In genomic region chr1:133355469-133355868, GRCm38 (mm10) we compare ENCODE assay signal across 24 mouse cellular contexts. TPM values are rescaled to one million over a fixed set of nuclear protein-coding genes. Genes with fewer than 3 reads are reported as not detected.
"Had no signal": no experiment of that assay in that cellular context is flagged by ENCODE, and none has a peak within 500 bp of the region (broad histone marks: within the 10 kb centered on the region; RNA-seq: fewer than 3 reads in every experiment).

No protein-coding gene starts in this region.

- H3K9me3 ChIP-seq: limb, embryonic 13.5 days; liver, embryonic 12.5 days; liver, embryonic 15.5 days; megakaryocyte, embryonic 14.5 days; midbrain, embryonic 10.5 days; midbrain, embryonic 13.5 days had no signal

- ATAC-seq: intestine, embryonic 16.5 days; liver, embryonic 12.5 days; midbrain, embryonic 13.5 days had no signal

- DNase-seq: kidney, adult 18-20 months; kidney, adult 9 months; kidney, postnatal 14 days; kidney, postnatal 4 days; left cerebral cortex, postnatal 4 days; liver; lung, postnatal 36 days; thymus, adult 2 months; thymus, postnatal 14 days; thymus, postnatal 4 days had no signal

- H3K9ac ChIP-seq: limb, embryonic 13.5 days; liver, embryonic 12.5 days; liver, embryonic 15.5 days; midbrain, embryonic 13.5 days had no signal

- H3K27ac ChIP-seq: limb, embryonic 13.5 days; liver, embryonic 12.5 days; liver, embryonic 15.5 days; midbrain, embryonic 10.5 days; midbrain, embryonic 13.5 days had no signal

- H3K4me1 ChIP-seq: liver, embryonic 12.5 days; liver, embryonic 15.5 days; megakaryocyte, embryonic 14.5 days had no signal

- H3K4me3 ChIP-seq: limb, embryonic 13.5 days; liver, embryonic 12.5 days; liver, embryonic 15.5 days; megakaryocyte, embryonic 14.5 days; midbrain, embryonic 10.5 days; midbrain, embryonic 13.5 days had no signal

- H3K4me2 ChIP-seq: limb, embryonic 13.5 days; liver, embryonic 12.5 days; liver, embryonic 15.5 days; midbrain, embryonic 13.5 days had no signal

- H3K36me3 ChIP-seq: limb, embryonic 13.5 days; liver, embryonic 12.5 days; liver, embryonic 15.5 days; midbrain, embryonic 10.5 days; midbrain, embryonic 13.5 days had no signal

RNA-seq across cellular contexts. Expression of gene Ren1, which starts 5.2 kb away (rescaled TPM):
- polyA plus RNA-seq: midbrain, embryonic 10.5 days; midbrain, embryonic 13.5 days; midbrain, postnatal 0 days; neural tube, embryonic 11.5 days; spleen, adult 2 months had no signal

RNA-seq across cellular contexts. Expression of gene Kiss1, which starts 33.8 kb away (rescaled TPM):
- polyA plus RNA-seq: intestine, embryonic 16.5 days; kidney, embryonic 16.5 days; limb, embryonic 13.5 days; liver, embryonic 12.5 days; liver, embryonic 15.5 days; midbrain, embryonic 10.5 days; midbrain, embryonic 13.5 days; neural tube, embryonic 11.5 days; neural tube, embryonic 14.5 days; small intestine, adult 2 months; spleen, adult 2 months; stomach, embryonic 16.5 days; thymus, adult 2 months had no signal

RNA-seq across cellular contexts. Expression of gene Golt1a, which starts 45.9 kb away (rescaled TPM):
- polyA plus RNA-seq: limb, embryonic 13.5 days; midbrain, embryonic 10.5 days; midbrain, embryonic 13.5 days; midbrain, postnatal 0 days; neural tube, embryonic 11.5 days; neural tube, embryonic 14.5 days; spleen, adult 2 months had no signal
